Mouse (Mus musculus) E14TG2a.4 (cell line): ENCODE results near the gene Med7.

ENCODE experiments used
- CTCF ChIP-seq: conservative IDR thresholded peaks from 2 replicates; pipeline ENCODE4 v1.5.1; 2014; ENCODE audit warnings: low read length
- NANOG ChIP-seq: IDR thresholded peaks from 2 replicates; pipeline ENCODE4 v1.6.1; 2014; ENCODE audit warnings: borderline replicate concordance, low read length, mixed read lengths
- POU5F1 ChIP-seq: IDR thresholded peaks from 2 replicates; pipeline ENCODE4 v1.6.1; 2014; ENCODE audit warnings: low read length, borderline replicate concordance

DNA sequence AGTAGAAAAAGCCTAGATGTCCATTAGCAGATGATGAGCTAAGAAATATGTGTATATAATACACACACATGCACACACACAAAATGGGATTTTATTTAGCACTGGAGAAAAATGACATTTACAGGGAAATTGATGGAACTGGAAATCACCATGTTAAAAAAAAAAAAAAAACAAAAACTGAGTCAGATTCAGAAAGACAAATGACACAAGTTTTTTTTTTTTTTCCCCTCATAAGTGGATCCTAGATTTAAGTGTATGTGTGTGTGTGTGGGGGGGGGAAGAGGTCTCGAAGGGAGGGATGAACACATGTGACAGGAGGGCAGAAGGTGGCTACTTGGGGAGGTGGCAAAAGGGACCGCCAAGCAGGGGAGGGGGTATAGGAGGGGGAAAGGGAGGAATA lies 41.6 kb upstream of the Med7 start:
- TF ChIP-seq CTCF (no peak), NANOG (no peak), POU5F1 (no peak)
